Comparison of ENCODE assay signal across 17 mouse cellular contexts in the genomic region with DNA sequence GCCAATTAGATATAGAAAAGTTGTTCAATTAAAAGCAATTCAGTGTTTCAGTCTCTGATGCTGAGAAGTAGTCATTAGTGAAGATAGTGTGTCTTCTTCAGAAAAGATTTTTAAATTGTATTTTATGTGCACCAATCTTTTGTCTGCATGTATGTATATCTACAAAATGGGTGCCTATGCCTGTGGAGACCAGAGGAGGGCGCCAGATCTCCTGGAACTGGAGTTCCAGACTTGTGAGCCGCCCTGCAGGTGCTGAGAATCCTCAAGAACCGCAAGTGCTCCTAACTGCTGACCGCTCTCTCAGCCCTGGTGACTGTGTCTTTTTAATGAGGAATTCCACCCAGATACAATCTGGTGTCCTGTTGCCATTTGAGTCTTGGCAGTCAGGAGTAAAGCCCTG.
DNase-seq lines count a peak whose midpoint lies in the region; ATAC-seq and TF ChIP-seq lines count a peak whose summit lies in the region.
"Had no signal": no experiment of that assay in that cellular context is flagged by ENCODE, and none has a peak within 500 bp of the region (broad histone marks: within the 10 kb centered on the region; RNA-seq: fewer than 3 reads in every experiment).

No protein-coding gene starts in this region.

- H3K27me3 ChIP-seq in heart, adult 2 months (ENCODE audit: control insufficient read depth, insufficient read depth, low read length) = no peaks in the 10 kb centered on the region
- H3K27me3 ChIP-seq in megakaryocyte, embryonic 14.5 days (replicated peaks) = no peaks in the 10 kb centered on the region
- H3K27me3 ChIP-seq: embryonic facial prominence, embryonic 13.5 days; heart, embryonic 15.5 days; liver, embryonic 12.5 days had no signal

- H3K4me3 ChIP-seq in heart, adult 2 months = no peak overlapping the region
- H3K4me3 ChIP-seq in megakaryocyte, embryonic 14.5 days (replicated peaks) = peak overlapping the region; percentile 28
- H3K4me3 ChIP-seq in bone marrow, adult 2 months (replicated peaks; ENCODE audit: control insufficient read depth, low read depth, low read length) = no peak overlapping the region
- H3K4me3 ChIP-seq: embryonic facial prominence, embryonic 13.5 days; heart, embryonic 15.5 days; liver, embryonic 12.5 days; myocyte had no signal

- no peaks in the 10 kb centered on the region for H3K79me2 ChIP-seq in heart, adult 2 months (replicated peaks; ENCODE audit: control insufficient read depth, insufficient read depth, low read length)

- TF ChIP-seq POLR2A in heart, adult 2 months (IDR thresholded peaks at IDR 0.05; ENCODE audit: insufficient read depth, low read depth, low read length) = no peak
- no peak for TF ChIP-seq POLR2A in bone marrow, adult 2 months (IDR thresholded peaks at IDR 0.05; ENCODE audit: borderline replicate concordance, control insufficient read depth, low read depth, low read length)

- peaks cover 2% of the 10 kb centered on the region for H3K4me1 ChIP-seq in heart, adult 2 months (ENCODE audit: control insufficient read depth, insufficient read depth, low read length)
- H3K4me1 ChIP-seq in megakaryocyte, embryonic 14.5 days = peaks cover 78% of the 10 kb centered on the region
- H3K4me1 ChIP-seq in bone marrow, adult 2 months (ENCODE audit: control insufficient read depth, insufficient read depth, low read length) = peaks cover 1% of the 10 kb centered on the region; the same call in 1 of the 2 replicates
- H3K4me1 ChIP-seq: embryonic facial prominence, embryonic 13.5 days; liver, embryonic 12.5 days had no signal

- 86% methylated on average over 4 of the region's 4 CpGs for WGBS in heart, adult 2 months
- 81% methylated on average over 4 of the region's 4 CpGs for WGBS in bone marrow, adult 2 months

- no peak for DNase-seq in heart, adult 2 months
- DNase-seq in heart, postnatal 4 days = no peak
- no peak for DNase-seq in cerebellum, adult 11 months
- DNase-seq in ovary, postnatal 14 days (ENCODE audit: low spot score) = no peak
- DNase-seq in gastrocnemius, adult 18-20 months (ENCODE audit: low spot score) = no peak
- DNase-seq: cerebellum, adult 2 months; heart, adult 11 months; lung, postnatal 14 days; right cerebral cortex, postnatal 14 days had no signal

- TF ChIP-seq EP300 in heart, adult 2 months (IDR thresholded peaks at IDR 0.05; ENCODE audit: insufficient read depth, low read depth, low read length) = no peak

- H3K27ac ChIP-seq in heart, adult 2 months = no peak overlapping the region
- no peak overlapping the region for H3K27ac ChIP-seq in bone marrow, adult 2 months (ENCODE audit: control insufficient read depth, insufficient read depth, low read depth, low read length, poor library complexity)
- H3K27ac ChIP-seq: embryonic facial prominence, embryonic 13.5 days; heart, embryonic 15.5 days; liver, embryonic 12.5 days had no signal

- peak; percentile 33 for TF ChIP-seq CTCF in heart, adult 2 months (IDR thresholded peaks at IDR 0.05)
- 0 out of 2 replicates have a peak, but pooled peaks have one; percentile 16 for TF ChIP-seq CTCF in bone marrow, adult 2 months (IDR thresholded peaks at IDR 0.05; ENCODE audit: control insufficient read depth, insufficient read depth, low read length)

- H3K9me3 ChIP-seq in megakaryocyte, embryonic 14.5 days = peaks cover 9% of the 10 kb centered on the region
- H3K9me3 ChIP-seq: embryonic facial prominence, embryonic 13.5 days; heart, embryonic 15.5 days; liver, embryonic 12.5 days had no signal

- no peaks in the 10 kb centered on the region for H3K36me3 ChIP-seq in heart, adult 2 months (ENCODE audit: control insufficient read depth, insufficient read depth, low read length)
- peaks cover 31% of the 10 kb centered on the region for H3K36me3 ChIP-seq in megakaryocyte, embryonic 14.5 days (replicated peaks; ENCODE audit: low read length)
- H3K36me3 ChIP-seq: embryonic facial prominence, embryonic 13.5 days; liver, embryonic 12.5 days had no signal

- ATAC-seq in megakaryocyte, adult 5-6 weeks (ENCODE audit: poor library complexity, severe bottlenecking) = no peak
- ATAC-seq: inflammation-experienced regulatory T-cells, adult 6 months; liver, embryonic 12.5 days had no signal

- intact Hi-C loops in heart, adult 2 months (cut with DNase I) = no loop called here

- no peak overlapping the region for H3K9ac ChIP-seq in heart, adult 2 months (ENCODE audit: low read depth, low read length)
- H3K9ac ChIP-seq: embryonic facial prominence, embryonic 13.5 days; heart, embryonic 15.5 days; liver, embryonic 12.5 days had no signal
